Mouse (Mus musculus) neural tube, embryonic 11.5 days (tissue): ENCODE measurements around the gene Ildr1. TPM values are rescaled to one million over a fixed set of nuclear protein-coding genes. Genes with fewer than 3 reads are reported as not detected.

Source experiments
- ATAC-seq: fragments of 200-750 bp; cut with Nextera tagmentation; 2 replicates; pipeline ENCODE4 v1.8.0; 2017; ENCODE audit warnings: moderate number of reproducible peaks, mild to moderate bottlenecking, moderate TSS enrichment, moderate library complexity; ENCODE audit not compliant: insufficient read depth, low FRiP score, low TSS enrichment
- DNase-seq: peaks from one replicate; pipeline ENCODE4 v3.0.0-alpha.2; 2015; ENCODE audit warnings: low spot score
- H3K27ac ChIP-seq: fragments of 300-500 bp; sonication (generic); 2 replicates; pipeline ENCODE4 v1.5.1; 2014; ENCODE audit warnings: low read depth, mild to moderate bottlenecking, low read length
- H3K27me3 ChIP-seq: fragments of 300-500 bp; sonication (generic); 2 replicates; pipeline ENCODE4 v1.6.1; 2014; ENCODE audit warnings: mild to moderate bottlenecking, low read length, mixed read lengths; ENCODE audit not compliant: control insufficient read depth, insufficient read depth
- H3K36me3 ChIP-seq: fragments of 300-500 bp; sonication (generic); 2 replicates; pipeline ENCODE4 v1.6.1; 2014; ENCODE audit warnings: mild to moderate bottlenecking, low read length, moderate library complexity, mixed read lengths; ENCODE audit not compliant: control insufficient read depth, insufficient read depth
- H3K4me1 ChIP-seq: fragments of 300-500 bp; sonication (generic); 2 replicates; pipeline ENCODE4 v1.6.1; 2014; ENCODE audit warnings: low read length, mixed read lengths; ENCODE audit not compliant: control insufficient read depth, insufficient read depth
- H3K4me2 ChIP-seq: fragments of 300-500 bp; sonication (generic); 2 replicates; pipeline ENCODE4 v1.6.1; 2014; ENCODE audit warnings: low read depth, mild to moderate bottlenecking, moderate library complexity
- H3K4me3 ChIP-seq: fragments of 300-500 bp; sonication (generic); 2 replicates; pipeline ENCODE4 v1.5.1; 2014; ENCODE audit warnings: low read depth, low read length
- H3K9ac ChIP-seq: fragments of 300-500 bp; sonication (generic); 2 replicates; pipeline ENCODE4 v1.6.1; 2014; ENCODE audit warnings: mild to moderate bottlenecking, low read length
- H3K9me3 ChIP-seq: fragments of 300-500 bp; sonication (generic); 2 replicates; pipeline ENCODE4 v1.6.1; 2016; ENCODE audit warnings: low read length; ENCODE audit not compliant: control insufficient read depth
- WGBS: fragments of 180-500 bp; shearing (Covaris S2); extraction: QIAGEN DNeasy Blood & Tissue Kit; methylation state at CpG from one replicate; pipeline ENCODE4 v1.1.7; 2014; 5-methylcytosine and 5-hydroxymethylcytosine counted together
- polyA plus RNA-seq: library from polyadenylated mRNA; unstranded; fragments of >200 nt; fragmentation: Nextera tagmentation; extraction: Ambion mirVana; gene quantifications from 2 replicates; pipeline ENCODE4 v1.2.1, GENCODE M21; 2014

Gene Ildr1
- polyA plus RNA-seq, 1 experiment from 2014 or later = not detected

DNA sequence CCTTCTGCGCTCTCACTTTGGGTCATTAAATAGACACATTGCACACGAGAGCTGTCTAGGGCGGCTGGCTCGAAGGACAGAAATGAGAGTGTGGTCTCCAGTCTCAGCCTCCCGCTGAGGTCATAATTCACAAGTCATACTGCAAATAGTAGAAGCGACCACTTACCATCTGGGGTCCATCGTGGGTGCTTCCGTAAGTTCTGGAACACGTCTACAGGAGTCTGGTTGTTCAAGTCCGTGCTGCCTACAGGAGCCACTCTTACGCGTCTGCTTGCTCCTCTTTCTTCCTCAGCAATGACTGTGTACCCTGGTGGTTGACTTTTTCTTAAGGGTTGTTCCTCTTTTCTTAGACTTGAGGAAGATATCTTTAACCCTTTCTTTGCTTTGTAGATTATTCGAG is 28.0 kb upstream of the Ildr1 start, which contains the start of gene Cd86:
TSS of gene Cd86 (minus strand) at position 300 of the 400 bp plus-strand sequence.
- WGBS = 83% methylated on average over 13 of the region's 13 CpGs
- DNase-seq (no peak), ATAC-seq (no peak)
- H3K4me3 ChIP-seq = no peak within 1 kb of the TSS
- H3K27me3 ChIP-seq = no peaks in the 10 kb centered on the region
- no peaks in the 10 kb centered on the region for H3K36me3 ChIP-seq
- no peak within 1 kb of the TSS for H3K9ac ChIP-seq
- no peaks in the 10 kb centered on the region for H3K4me1 ChIP-seq
- no peaks in the 10 kb centered on the region for H3K9me3 ChIP-seq
- H3K27ac ChIP-seq = no peak within 1 kb of the TSS
- H3K4me2 ChIP-seq = no peak within 1 kb of the TSS

DNA sequence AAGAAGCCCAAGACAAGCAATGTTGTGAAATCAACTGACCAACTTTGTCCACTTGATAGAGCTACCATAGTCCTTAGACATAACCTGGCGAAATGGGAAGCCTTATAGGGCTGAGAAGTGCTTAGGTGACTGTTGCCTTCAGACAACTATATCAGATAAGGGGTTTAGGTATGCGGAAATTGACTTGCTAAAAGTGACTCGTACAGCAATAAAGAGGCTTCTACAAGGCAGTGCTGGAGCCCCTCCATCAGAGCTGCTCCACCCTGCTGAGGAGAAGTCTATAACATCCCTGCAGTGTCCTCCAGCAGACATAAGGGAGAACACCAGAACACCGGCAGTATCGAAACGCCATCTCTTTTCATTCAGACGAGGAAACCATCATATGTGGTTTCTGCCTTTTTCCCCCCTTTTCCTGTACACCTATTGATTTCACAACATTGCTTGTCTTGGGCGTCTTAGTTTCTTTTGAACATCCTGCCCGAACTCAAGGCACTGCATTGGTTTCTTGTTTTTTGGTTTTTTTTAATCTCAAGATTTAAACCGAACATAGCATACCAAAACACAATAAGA is 27.2 kb upstream of the Ildr1 start:
- H3K9ac ChIP-seq = no peak overlapping the region
- no peaks in the 10 kb centered on the region for H3K36me3 ChIP-seq
- no peak overlapping the region for H3K27ac ChIP-seq
- 90% methylated on average over 10 of the region's 10 CpGs for WGBS
- H3K4me3 ChIP-seq = no peak overlapping the region
- no peak for ATAC-seq
- no peaks in the 10 kb centered on the region for H3K4me1 ChIP-seq
- H3K27me3 ChIP-seq = no peaks in the 10 kb centered on the region
- DNase-seq = no peak
- no peak overlapping the region for H3K4me2 ChIP-seq
- no peaks in the 10 kb centered on the region for H3K9me3 ChIP-seq

DNA sequence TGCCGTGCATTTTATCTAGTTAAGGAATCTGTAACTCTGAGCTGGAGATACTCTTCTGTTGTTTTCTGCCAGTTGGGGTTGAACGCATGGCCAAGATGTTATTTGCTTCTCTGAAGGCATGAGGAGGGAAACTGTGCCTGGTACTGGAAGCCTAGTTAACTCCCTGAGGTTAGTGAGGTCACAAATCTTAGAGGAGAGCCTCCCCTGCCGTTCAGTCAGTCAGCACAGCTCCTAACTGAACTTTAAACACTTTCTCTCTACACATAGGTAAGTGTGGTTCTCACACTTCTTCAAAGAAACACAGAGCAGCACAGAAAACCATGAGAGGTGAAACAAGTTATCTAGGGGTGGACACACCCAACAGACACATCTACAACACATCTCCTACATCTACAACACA is 23.2 kb upstream of the Ildr1 start:
- no peak overlapping the region for H3K27ac ChIP-seq
- ATAC-seq (no peak), DNase-seq (no peak)
- no peaks in the 10 kb centered on the region for H3K27me3 ChIP-seq
- 84% methylated on average over 3 of the region's 3 CpGs for WGBS
- no peaks in the 10 kb centered on the region for H3K9me3 ChIP-seq
- no peak overlapping the region for H3K4me2 ChIP-seq
- no peak overlapping the region for H3K4me3 ChIP-seq
- no peaks in the 10 kb centered on the region for H3K4me1 ChIP-seq
- H3K9ac ChIP-seq = no peak overlapping the region
- no peaks in the 10 kb centered on the region for H3K36me3 ChIP-seq

DNA sequence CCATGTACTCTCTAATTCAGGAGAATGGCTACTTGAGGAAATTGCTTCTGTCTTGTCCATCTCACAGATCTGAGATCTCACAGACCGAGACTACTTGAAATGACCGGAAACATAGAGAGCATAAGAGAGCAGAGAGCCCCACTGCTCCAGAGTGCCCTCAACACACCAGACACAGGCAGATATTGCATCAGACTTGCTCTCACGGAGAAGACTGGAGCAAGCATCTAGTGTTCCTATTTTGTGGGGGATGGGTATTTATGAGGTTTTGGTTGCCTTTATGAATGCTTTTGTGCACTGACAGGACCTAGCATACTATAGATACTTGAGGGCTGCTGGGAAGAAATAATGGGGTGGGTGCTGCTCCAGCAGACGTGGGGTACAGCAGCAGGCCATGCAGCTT is 20.6 kb upstream of the Ildr1 start:
- no peak overlapping the region for H3K9ac ChIP-seq
- no peak overlapping the region for H3K4me3 ChIP-seq
- H3K9me3 ChIP-seq = no peaks in the 10 kb centered on the region
- no peaks in the 10 kb centered on the region for H3K4me1 ChIP-seq
- DNase-seq (no peak), ATAC-seq (no peak)
- no peak overlapping the region for H3K4me2 ChIP-seq
- WGBS = 81% methylated on average over 4 of the region's 4 CpGs
- no peak overlapping the region for H3K27ac ChIP-seq
- H3K27me3 ChIP-seq = no peaks in the 10 kb centered on the region
- no peaks in the 10 kb centered on the region for H3K36me3 ChIP-seq

DNA sequence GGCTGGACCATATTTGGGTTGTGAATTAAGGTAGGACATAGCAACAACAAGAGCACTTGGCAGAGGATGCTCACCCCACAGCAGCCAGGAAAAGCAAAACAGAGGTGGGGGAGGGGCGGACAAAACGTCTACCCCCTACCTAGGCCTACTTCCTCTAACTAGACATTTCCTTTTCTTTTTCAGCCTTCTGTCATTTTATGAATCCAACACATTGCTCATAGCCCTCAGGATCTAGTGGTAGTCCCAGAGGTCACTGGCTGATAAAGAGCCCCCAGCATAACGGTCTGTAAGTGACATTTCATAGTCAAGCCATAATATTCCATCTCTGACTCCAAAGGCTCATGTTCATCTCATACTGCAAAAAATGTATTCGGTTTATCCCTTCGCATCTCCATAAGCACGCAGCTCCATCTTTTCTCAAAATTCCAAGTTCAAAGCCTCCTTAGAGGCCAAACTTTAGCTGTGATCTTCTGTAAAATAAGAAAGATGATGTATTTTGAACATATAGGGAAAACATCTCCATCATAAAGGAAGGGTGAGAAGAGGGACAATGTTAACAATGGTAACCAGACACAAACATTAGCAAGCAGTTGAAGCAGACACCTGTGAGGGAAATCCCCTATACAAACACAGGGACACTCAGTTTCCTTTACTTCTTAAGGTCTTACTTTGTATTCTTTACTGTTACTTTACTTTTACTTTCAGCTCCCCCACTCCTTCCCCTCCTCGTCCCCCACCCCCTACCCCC is 19.1 kb upstream of the Ildr1 start:
- Histone ChIP-seq H3K9me3 (no peaks in the 10 kb centered on the region), H3K4me2 (no peak overlapping the region), H3K9ac (no peak overlapping the region), H3K36me3 (no peaks in the 10 kb centered on the region), H3K4me1 (no peaks in the 10 kb centered on the region), H3K27me3 (no peaks in the 10 kb centered on the region), H3K4me3 (no peak overlapping the region), H3K27ac (no peak overlapping the region)
- DNase-seq = no peak
- 75% methylated on average over 7 of the region's 7 CpGs for WGBS
- no peak for ATAC-seq

DNA sequence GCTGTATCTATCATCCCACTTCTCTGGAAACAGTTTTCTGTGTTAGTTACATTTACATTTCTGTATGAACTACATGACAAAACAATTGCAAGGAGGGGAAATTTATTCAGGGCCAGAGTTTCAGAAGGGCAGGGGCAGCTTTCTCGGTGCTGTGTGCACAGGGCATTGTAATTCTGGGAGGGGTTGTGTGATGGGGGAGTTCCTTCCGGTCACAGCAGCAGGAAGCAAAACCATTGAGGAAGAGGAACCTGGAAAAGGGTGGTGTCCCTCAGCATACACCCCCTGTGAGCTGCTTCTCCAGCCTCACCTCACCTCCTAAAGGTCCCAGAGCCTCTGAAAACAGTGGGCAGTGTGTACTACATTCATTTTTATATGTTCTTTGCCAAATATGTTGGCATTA is 18.5 kb upstream of the Ildr1 start:
- Histone ChIP-seq H3K4me3 (no peak overlapping the region), H3K4me2 (no peak overlapping the region), H3K4me1 (no peaks in the 10 kb centered on the region), H3K27me3 (no peaks in the 10 kb centered on the region), H3K9ac (no peak overlapping the region), H3K27ac (no peak overlapping the region), H3K9me3 (no peaks in the 10 kb centered on the region), H3K36me3 (no peaks in the 10 kb centered on the region)
- DNase-seq = no peak
- ATAC-seq = no peak
- WGBS = 39% methylated on average over 2 of the region's 2 CpGs

DNA sequence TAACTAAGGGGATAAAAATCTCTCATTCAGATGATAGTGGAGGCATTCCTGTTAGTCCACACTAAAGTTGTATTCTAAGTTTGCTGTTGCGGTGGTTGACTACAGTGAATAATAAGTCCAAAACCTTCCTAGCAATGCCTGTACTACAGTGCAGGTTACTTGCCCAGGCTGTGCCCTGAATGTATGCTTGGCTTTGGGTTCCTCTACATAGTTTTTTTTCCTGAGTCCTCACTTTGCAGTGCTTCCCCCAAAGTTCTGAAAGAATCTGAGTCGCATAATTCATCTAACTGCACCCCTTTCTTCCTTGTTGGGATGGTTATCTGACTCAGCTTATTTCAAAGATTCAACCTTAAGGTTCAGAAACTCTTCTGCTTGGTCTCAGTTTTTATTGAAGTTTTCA is 17.9 kb upstream of the Ildr1 start:
- ATAC-seq (no peak), DNase-seq (no peak)
- no peaks in the 10 kb centered on the region for H3K4me1 ChIP-seq
- no peak overlapping the region for H3K27ac ChIP-seq
- no peak overlapping the region for H3K4me2 ChIP-seq
- H3K9me3 ChIP-seq = no peaks in the 10 kb centered on the region
- H3K27me3 ChIP-seq = no peaks in the 10 kb centered on the region
- H3K36me3 ChIP-seq = no peaks in the 10 kb centered on the region
- H3K4me3 ChIP-seq = no peak overlapping the region
- 91% methylated on average over 2 of the region's 2 CpGs for WGBS
- no peak overlapping the region for H3K9ac ChIP-seq

DNA sequence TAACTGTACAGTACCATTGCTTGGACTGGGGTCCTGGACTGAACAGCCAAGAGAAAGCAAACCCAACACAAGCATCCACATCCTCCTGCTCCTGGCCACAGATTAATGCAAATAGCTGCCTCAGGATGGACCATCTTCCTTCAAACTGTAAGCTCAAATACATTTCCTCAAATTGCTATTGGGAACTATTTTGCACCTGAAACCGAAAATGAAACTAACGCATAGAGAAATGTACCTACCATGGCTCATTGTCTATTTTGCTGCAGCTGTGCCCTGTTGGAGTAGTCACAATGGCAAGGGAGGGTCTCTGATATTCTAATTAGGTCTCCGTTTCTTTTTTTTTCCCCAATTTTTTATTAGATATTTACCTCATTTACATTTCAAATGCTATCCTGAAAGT is 11.9 kb upstream of the Ildr1 start:
- H3K36me3 ChIP-seq = no peaks in the 10 kb centered on the region
- H3K4me3 ChIP-seq = no peak overlapping the region
- WGBS = 94% methylated on average over 3 of the region's 3 CpGs
- no peak overlapping the region for H3K4me2 ChIP-seq
- ATAC-seq (no peak), DNase-seq (no peak)
- H3K9ac ChIP-seq = no peak overlapping the region
- no peaks in the 10 kb centered on the region for H3K27me3 ChIP-seq
- no peaks in the 10 kb centered on the region for H3K9me3 ChIP-seq
- no peaks in the 10 kb centered on the region for H3K4me1 ChIP-seq
- H3K27ac ChIP-seq = no peak overlapping the region

DNA sequence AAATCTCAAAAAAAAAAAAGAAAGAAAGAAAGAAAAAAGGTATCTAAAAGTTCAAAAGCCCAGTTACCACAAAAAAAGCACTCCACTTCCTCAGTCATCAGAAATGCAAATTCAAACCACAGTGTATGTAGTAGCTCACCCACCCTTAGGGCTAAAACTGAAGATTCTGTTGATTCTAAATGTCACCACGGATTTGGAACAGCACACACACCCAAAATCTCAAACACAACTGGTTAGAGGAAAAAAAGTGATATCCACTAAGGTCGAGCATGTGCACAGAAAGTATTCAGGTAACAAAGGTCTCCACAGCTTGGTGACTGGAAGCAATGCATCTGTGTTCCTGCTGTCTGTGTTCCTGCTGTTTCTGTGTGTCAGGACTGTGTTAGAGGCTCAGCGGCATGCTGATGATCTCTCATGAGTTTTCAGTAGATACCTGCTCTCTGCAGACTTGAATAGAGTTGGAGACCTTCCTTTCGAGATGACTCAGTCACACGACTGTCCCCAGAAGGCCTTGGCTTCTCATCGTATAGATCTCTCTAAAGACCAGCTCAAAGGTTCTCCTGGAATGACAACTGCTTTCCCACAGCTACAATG is 9.4 kb upstream of the Ildr1 start:
- Histone ChIP-seq H3K36me3 (no peaks in the 10 kb centered on the region), H3K9me3 (no peaks in the 10 kb centered on the region), H3K9ac (no peak overlapping the region), H3K27ac (no peak overlapping the region), H3K4me2 (no peak overlapping the region), H3K4me3 (no peak overlapping the region), H3K27me3 (no peaks in the 10 kb centered on the region), H3K4me1 (no peaks in the 10 kb centered on the region)
- no peak for ATAC-seq
- no peak for DNase-seq
- WGBS = 73% methylated on average over 6 of the region's 6 CpGs
